Mouse (Mus musculus): ENCODE results near the gene Stard13.

GRCm38 (mm10) chr5:151117846-151118245 lies 115.8 kb downstream of the Stard13 start:
- TF ChIP-seq CTCF (IDR thresholded peaks at IDR 0.05; ENCODE audit: low read depth, low read length) (no peak), POLR2A (IDR thresholded peaks at IDR 0.05; ENCODE audit: extremely low read depth, insufficient read depth, low read length) (no peak)
